Mouse (Mus musculus) adipocyte (in vitro differentiated cells): ENCODE measurements around the gene Snrpd2.
A peak's percentile ranks its signal among the peaks of the same experiment; 100 is the strongest.

Source experiments
- DNase-seq: peaks from one replicate; pipeline ENCODE4 v3.0.0-alpha.2; 2016; ENCODE audit warnings: low spot score

The Snrpd2 gene

DNA sequence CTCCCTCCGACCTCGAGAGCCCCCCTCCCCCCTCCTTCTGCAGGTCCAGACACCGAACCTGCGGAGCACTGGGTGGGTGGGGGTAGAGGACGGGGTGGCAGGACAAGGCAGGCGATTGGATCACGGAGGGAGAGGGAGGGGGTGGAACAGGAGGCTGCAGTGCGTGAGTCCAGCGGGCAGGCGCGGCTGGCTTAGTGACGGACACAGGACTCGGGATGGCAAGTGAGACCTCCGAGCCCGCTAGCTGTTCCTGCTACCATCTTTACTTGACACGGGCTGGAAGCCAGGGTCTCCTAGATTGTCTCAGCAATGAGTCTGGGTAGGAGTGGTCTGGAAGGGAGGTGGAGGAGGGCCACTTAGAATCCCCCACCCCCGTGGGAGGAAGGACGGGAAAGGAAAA is 28.5 kb downstream of the Snrpd2 start:
- DNase-seq = no peak

DNA sequence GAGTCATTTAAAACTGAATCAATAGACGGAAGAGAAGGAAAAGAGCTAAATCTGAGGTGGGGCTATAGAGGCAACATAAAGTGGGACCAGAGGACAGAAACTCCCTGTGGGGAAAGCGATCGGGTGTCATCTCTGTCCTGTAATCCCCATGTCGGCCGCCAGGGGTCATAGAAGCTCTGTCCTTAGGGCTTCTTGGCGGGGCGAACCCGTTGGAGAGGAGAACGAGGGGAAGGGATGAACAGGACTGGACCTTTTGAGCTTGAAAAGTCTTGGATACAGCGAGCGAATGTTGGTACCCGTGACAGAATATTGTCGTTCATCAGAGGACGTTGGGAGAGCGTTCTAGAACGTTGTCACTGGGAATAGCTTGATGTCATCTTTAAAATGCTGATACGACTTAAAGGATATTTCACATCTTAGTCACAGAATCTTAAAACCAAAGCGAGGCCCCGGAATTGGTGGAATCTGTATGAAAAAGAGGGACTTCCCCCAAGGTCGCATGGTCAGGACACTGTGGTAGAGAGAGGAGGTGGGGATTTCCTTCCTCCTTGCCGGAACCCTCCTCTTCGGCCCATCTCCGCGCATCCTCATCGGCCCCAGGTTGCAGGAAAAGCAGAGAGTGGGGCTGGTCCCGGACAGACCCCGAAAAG is 29.0 kb downstream of the Snrpd2 start:
- DNase-seq = no peak

DNA sequence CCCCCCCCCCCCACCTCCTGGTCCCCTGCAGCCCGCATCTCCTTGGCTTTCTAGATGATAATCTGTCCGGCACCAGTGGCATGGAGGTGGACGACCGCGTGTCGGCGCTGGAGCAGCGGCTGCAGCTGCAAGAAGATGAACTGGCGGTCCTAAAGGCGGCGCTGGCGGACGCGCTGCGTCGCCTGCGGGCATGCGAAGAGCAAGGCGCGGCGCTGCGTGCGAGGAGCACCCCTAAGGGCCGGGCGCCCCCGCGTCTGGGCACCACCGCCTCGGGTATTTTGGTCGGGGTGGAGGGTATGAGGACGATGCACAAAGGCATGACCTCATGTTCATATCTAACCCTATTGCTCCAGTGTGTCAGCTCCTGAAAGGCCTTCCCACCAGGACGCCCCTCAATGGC is 29.7 kb downstream of the Snrpd2 start:
- no peak for DNase-seq

- DNase-seq = no peak
These were observed 30.4 kb downstream of the Snrpd2 start for GRCm38 (mm10) chr7:19179936-19180335.

- DNase-seq = no peak
These were observed 31.4 kb downstream of the Snrpd2 start for GRCm38 (mm10) chr7:19180862-19181429.

- peak; percentile 45 for DNase-seq
These were observed 34.7 kb downstream of the Snrpd2 start for GRCm38 (mm10) chr7:19184250-19184649.

GRCm38 (mm10) chr7:19184758-19185157 is 35.2 kb downstream of the Snrpd2 start:
- no peak for DNase-seq

- no peak for DNase-seq
These were observed 45.2 kb downstream of the Snrpd2 start for GRCm38 (mm10) chr7:19194676-19195075.

- peak; percentile 12 for DNase-seq
These were observed 47.2 kb downstream of the Snrpd2 start for GRCm38 (mm10) chr7:19196676-19197075.

DNA sequence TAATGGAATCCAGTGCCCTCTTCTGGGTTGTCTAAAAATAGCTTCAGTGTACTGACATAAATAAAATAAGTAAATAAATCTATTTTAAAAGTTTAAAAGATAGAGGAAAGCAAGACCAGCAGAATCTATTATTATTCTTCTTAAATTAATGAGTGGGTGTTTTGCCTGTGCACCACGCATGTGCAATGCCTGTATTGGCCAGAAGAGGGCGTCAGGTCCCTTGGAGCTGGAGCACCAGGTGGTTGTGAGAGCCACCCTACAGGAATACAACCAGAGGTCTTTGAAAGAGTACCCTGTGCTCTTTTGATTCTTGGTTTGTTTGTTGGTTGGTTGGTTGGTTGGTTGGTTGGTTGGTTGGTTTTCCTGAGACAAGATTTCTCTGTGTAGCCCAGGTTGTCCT is 48.5 kb downstream of the Snrpd2 start:
- DNase-seq = no peak

- no peak for DNase-seq
These were observed 52.1 kb downstream of the Snrpd2 start for GRCm38 (mm10) chr7:19201660-19202059.

DNA sequence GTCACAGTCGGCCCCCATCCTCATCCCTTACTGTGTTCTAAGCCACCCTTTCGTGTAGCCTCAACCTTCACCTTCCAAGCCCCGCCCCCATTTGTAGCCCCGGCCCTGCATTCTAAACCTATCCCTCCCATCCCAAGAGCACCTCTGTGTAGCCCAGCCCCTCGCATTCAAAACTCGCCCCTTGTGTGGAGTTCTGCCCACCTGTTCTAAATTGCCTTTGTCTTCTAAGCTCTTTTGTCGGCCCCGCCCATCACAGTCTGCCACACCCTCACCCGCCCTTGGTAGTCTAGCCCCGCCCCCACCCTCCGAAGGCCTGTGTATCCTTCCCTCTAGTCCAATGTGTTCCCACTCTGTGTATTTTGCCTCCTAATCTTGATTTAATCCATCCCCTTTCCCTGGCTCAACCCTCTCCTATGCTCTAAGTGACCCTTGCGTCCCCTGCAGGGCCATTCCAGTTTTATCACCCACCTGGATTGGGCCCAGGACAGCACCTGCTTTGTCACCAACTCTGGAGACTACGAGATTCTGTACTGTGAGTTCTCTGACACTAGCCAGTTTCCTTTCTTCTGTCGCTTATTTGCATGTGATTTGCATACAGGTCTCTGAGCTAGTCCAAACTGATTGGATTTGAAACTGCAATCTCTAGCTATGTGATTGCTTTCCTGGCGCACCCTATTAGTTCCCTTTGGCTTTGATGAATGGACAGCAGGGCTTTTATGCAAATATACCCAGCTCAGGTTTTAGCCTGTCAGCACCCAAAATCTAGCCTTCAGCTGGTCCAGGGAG is 52.7 kb downstream of the Snrpd2 start:
- no peak for DNase-seq
